Mouse (Mus musculus): ENCODE measurements around the gene Msto1. TPM values are rescaled to one million over a fixed set of nuclear protein-coding genes. Genes with fewer than 3 reads are reported as not detected.
"Not testable (repeated sequence)": the region's sequence is repeated elsewhere in the genome, so short reads cannot be mapped to it uniquely, and the experiment has no call there.

Msto1 gene
- total RNA-seq, 2 experiments from 2014 or later = 25.5 to 28.4 TPM

GRCm38 (mm10) chr3:88905741-88906140, 8.1 kb downstream of the Msto1 start:
- DNase-seq (ENCODE audit: low spot score in 2 of 2) = no peak

- no peak for DNase-seq (ENCODE audit: low spot score in 2 of 2)
Measured at GRCm38 (mm10) chr3:88905209-88905608, 8.6 kb downstream of the Msto1 start.

- DNase-seq (ENCODE audit: low spot score in 2 of 2) = no peak
Measured at GRCm38 (mm10) chr3:88904803-88905202, 9.0 kb downstream of the Msto1 start.

- not testable (repeated sequence) for DNase-seq (ENCODE audit: low spot score in 2 of 2)
Measured at GRCm38 (mm10) chr3:88893011-88893410, 20.8 kb downstream of the Msto1 start.

GRCm38 (mm10) chr3:88882536-88882935, 31.3 kb downstream of the Msto1 start:
- not testable (repeated sequence) for DNase-seq (ENCODE audit: low spot score in 2 of 2)

GRCm38 (mm10) chr3:88868449-88868848, 45.4 kb downstream of the Msto1 start:
- not testable (repeated sequence) for DNase-seq (ENCODE audit: low spot score in 2 of 2)

GRCm38 (mm10) chr3:88867177-88867576, 46.6 kb downstream of the Msto1 start:
- DNase-seq (ENCODE audit: low spot score in 2 of 2) = not testable (repeated sequence)

GRCm38 (mm10) chr3:88866735-88867134, 47.1 kb downstream of the Msto1 start:
- not testable (repeated sequence) for DNase-seq (ENCODE audit: low spot score in 2 of 2)

- DNase-seq (ENCODE audit: low spot score in 2 of 2) = no peak
Measured at GRCm38 (mm10) chr3:88862129-88862528, 51.7 kb downstream of the Msto1 start.

GRCm38 (mm10) chr3:88855837-88856236, 58.0 kb downstream of the Msto1 start:
- no peak for DNase-seq (ENCODE audit: low spot score in 2 of 2)

Other genes with a start within 250 kb of the Msto1 start
- gene Khdc4, start 228.2 kb downstream of the Msto1 start, total RNA-seq (2021) = 10 to 100 TPM; 51.5 to 61.6 TPM
- 10 to 100 TPM; 49.7 to 57.7 TPM for gene Rit1, start 197.2 kb downstream of the Msto1 start, total RNA-seq (2021)
- gene Syt11, start 138.8 kb downstream of the Msto1 start, total RNA-seq (2021) = 100 to 1,000 TPM; 500 to 510 TPM
- 10 to 100 TPM; 42.1 to 45.4 TPM for gene Gon4l, start 78.8 kb downstream of the Msto1 start, total RNA-seq (2021)
- gene Ash1l, start 36.6 kb upstream of the Msto1 start, total RNA-seq (2021) = 10 to 100 TPM; 64.3 to 66.8 TPM
- gene Dap3, start 37.2 kb upstream of the Msto1 start, total RNA-seq (2021) = 100 to 1,000 TPM; 108 to 116 TPM
- 100 to 1,000 TPM; 150 to 157 TPM for gene Rusc1, start 179.3 kb upstream of the Msto1 start, total RNA-seq (2021)
- not detected for gene Gm43738, start 187.1 kb upstream of the Msto1 start, total RNA-seq (2021)
- gene Fdps, start 188.0 kb upstream of the Msto1 start, total RNA-seq (2021) = 100 to 1,000 TPM; 109 to 131 TPM
- not detected for gene Pklr, start 222.1 kb upstream of the Msto1 start, total RNA-seq (2021)
- gene Hcn3, start 246.2 kb upstream of the Msto1 start, total RNA-seq (2021) = 10 to 100 TPM; 13.0 to 24.5 TPM